Comparison of ENCODE assay signal across 30 mouse cellular contexts in genomic region chr5:114057129-114057731, GRCm38 (mm10). TPM values are rescaled to one million over a fixed set of nuclear protein-coding genes. Genes with fewer than 3 reads are reported as not detected.
DNase-seq lines count a peak whose midpoint lies in the region; TF ChIP-seq lines count a peak whose summit lies in the region.
"Had no signal": no experiment of that assay in that cellular context is flagged by ENCODE, and none has a peak within 500 bp of the region (broad histone marks: within the 10 kb centered on the region; RNA-seq: fewer than 3 reads in every experiment).

No protein-coding gene starts in this region.

- H3K27ac ChIP-seq in layer of hippocampus, adult 2 months = peak overlapping the region; percentile 74
- H3K27ac ChIP-seq: heart, adult 2 months; hindbrain, embryonic 15.5 days; kidney, embryonic 15.5 days; limb, embryonic 10.5 days; limb, embryonic 15.5 days; liver, embryonic 13.5 days; midbrain, embryonic 13.5 days had no signal

- peak; percentile 49 to 56 for DNase-seq in cerebellum, postnatal 10 days
- DNase-seq in cerebellum, adult 8-10 months = no peak
- DNase-seq in layer of hippocampus, adult 2 months (ENCODE audit: low spot score in 2 of 2) = peak in 1 of 2 experiments; percentile 27
- no peak for DNase-seq in layer of hippocampus, adult 9-10 months (ENCODE audit: low spot score)
- DNase-seq in brain, adult 2 months (ENCODE audit: low read depth, low spot score) = peak; percentile 50
- peak; percentile 44 to 54 for DNase-seq in cerebellum, postnatal 25 days
- DNase-seq in spleen, postnatal 14 days (ENCODE audit: low spot score in 2 of 2) = no peak
- DNase-seq: adrenal gland, postnatal 10 days; heart, adult 2 months; kidney, adult 18-20 months; kidney, postnatal 25 days; liver, embryonic 13.5 days; lung, adult 18-20 months; lung, postnatal 4 days; right cerebral cortex, postnatal 25 days; thymus, postnatal 14 days had no signal

- H3K4me3 ChIP-seq in layer of hippocampus, adult 2 months = no peak overlapping the region
- H3K4me3 ChIP-seq: erythroblast, embryonic 14.5 days; heart, adult 2 months; heart, embryonic 12.5 days; hindbrain, embryonic 15.5 days; kidney, embryonic 15.5 days; limb, embryonic 10.5 days; limb, embryonic 15.5 days; liver, embryonic 13.5 days; megakaryocyte, embryonic 14.5 days; midbrain, embryonic 13.5 days had no signal

- no peak for TF ChIP-seq CTCF in layer of hippocampus, adult 2 months (conservative IDR thresholded peaks at IDR 0.05)

RNA-seq across cellular contexts. Expression of gene Usp30, which starts 8.0 kb away (rescaled TPM):
- total RNA-seq in layer of hippocampus, adult 2 months (2021) = 10 to 100 TPM; 37.8 to 39.0 TPM

RNA-seq across cellular contexts. Expression of gene Svop, which starts 34.1 kb away (rescaled TPM):
- 100 to 1,000 TPM; 170 to 182 TPM for total RNA-seq in layer of hippocampus, adult 2 months (2021)
- total RNA-seq: gastrocnemius, adult 8-10 months; gastrocnemius, postnatal 4 days; heart, adult 2 months; hematopoietic stem cell, adult 5-6 weeks; monocyte, adult 5-6 weeks had no signal

RNA-seq across cellular contexts. Expression of gene Dao, which starts 53.7 kb away (rescaled TPM):
- not detected for total RNA-seq in layer of hippocampus, adult 2 months (2021)
- total RNA-seq: adrenal gland, postnatal 10 days; gastrocnemius, adult 8-10 months; gastrocnemius, postnatal 4 days; heart, adult 2 months; hematopoietic stem cell, adult 5-6 weeks; layer of hippocampus, adult 18-20 months; left cerebral cortex, postnatal 10 days; monocyte, adult 5-6 weeks had no signal

Comparison
In these comparisons a context has a peak if more than half of its experiments do, and no peak if none do; other contexts are left out.
1. DNase-seq: peak in cerebellum, postnatal 10 days (2 of 2), brain, adult 2 months (single experiment) and cerebellum, postnatal 25 days (2 of 2); none in cerebellum, adult 8-10 months (single experiment), layer of hippocampus, adult 9-10 months (single experiment) and spleen, postnatal 14 days (0 of 2).